Mouse (Mus musculus) ovary, adult 2 months (tissue): ENCODE data around the gene 4933406M09Rik. TPM values are rescaled to one million over a fixed set of nuclear protein-coding genes. Genes with fewer than 3 reads are reported as not detected.

Source experiments
- polyA plus RNA-seq: library from polyadenylated mRNA; depleted of rRNA; stranded (reverse); fragments of >200 nt; gene quantifications from 2 replicates; pipeline ENCODE4 v1.2.3, GENCODE M21; 2012; rRNA removed

The 4933406M09Rik gene
- polyA plus RNA-seq: not detected in 2 replicates

DNA sequence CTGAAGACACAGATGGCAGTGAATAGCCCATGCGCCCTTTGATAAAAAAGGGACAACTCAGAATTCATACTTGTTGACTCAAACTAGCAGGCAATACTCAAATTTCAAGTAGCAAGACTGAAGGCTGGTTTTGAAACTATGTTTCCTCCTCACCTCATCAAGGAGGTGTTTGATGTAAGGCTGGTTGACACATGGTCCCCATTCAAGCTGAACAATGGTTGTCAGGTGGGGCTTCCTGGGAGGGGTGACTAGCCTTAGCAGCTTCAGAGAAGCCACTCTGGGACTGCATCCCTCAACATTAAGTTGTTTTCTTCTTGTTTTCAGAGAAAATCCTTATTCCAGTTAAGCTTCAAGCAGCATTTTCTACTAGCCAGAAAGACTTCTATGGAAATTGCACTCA lies at the start of gene 4933406M09Rik:
TSS of gene 4933406M09Rik (plus strand) at position 275 of the 400 bp plus-strand sequence.

DNA sequence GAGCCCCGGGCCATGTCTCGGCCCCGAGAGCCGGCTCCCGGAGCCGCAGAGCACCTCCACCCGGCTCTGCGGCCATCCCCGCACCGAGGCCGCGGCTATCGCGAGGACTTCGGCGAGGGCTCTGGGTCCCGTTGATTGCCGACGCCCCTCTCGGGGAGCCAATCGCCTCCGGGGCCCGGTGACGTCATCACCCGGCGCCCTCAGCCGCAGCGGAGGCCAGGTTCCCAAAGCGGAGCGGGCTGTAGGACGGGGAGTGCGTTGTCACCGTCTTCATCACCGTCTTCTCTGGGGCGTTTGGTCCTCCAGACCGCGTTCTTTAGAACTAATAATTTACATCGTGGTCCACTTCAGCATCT lies 23.9 kb upstream of the 4933406M09Rik start, which contains the start of gene Tmem183a:
TSS of gene Tmem183a (minus strand) at position 123 of the 356 bp plus-strand sequence.

DNA sequence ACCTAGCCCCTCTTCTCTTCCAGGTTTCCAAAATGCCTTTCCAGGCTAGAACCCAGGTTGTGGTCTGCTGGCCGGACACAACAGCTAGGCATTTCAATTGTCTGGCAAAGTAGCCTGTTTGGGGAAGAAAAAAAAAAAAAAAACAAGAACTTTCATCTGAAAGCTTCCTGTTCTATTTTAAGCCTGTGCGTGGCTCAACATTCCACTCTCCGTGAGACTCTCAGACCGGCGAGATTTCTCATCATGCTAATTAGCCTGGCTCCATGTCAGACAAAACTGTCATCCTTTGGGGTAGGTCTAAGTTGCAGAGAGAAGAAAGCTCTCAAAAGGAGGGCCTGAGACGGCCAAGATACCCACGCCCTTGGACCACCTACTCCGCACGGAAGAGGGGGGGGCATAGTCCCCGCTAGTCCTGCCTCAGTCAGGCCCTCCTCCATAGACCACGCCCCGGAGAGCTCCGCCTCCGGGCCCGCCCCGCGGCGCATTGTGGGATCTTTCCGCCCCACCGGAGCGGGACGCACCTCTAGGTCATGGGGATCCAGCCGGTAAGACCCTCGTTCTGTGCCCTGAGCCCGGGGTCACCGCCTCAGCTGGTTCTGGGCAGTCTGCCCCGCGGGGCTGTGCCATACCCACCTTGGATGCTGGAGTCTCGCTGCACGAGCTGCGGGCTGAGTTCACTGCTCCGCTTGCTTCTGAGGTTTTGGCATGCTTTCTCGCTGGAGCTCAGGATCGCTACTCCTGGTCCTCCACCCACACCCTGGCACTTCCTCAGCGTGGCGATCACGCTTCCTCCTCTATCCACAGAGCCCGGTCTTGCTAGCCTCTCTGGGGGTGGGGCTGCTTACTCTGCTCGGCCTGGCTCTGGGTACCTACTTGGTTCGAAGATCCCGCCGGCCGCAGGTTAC lies 20.0 kb downstream of the 4933406M09Rik start, which contains the start of gene Cyb5r1:
TSS of gene Cyb5r1 (plus strand) at position 51 of the 905 bp plus-strand sequence.

DNA sequence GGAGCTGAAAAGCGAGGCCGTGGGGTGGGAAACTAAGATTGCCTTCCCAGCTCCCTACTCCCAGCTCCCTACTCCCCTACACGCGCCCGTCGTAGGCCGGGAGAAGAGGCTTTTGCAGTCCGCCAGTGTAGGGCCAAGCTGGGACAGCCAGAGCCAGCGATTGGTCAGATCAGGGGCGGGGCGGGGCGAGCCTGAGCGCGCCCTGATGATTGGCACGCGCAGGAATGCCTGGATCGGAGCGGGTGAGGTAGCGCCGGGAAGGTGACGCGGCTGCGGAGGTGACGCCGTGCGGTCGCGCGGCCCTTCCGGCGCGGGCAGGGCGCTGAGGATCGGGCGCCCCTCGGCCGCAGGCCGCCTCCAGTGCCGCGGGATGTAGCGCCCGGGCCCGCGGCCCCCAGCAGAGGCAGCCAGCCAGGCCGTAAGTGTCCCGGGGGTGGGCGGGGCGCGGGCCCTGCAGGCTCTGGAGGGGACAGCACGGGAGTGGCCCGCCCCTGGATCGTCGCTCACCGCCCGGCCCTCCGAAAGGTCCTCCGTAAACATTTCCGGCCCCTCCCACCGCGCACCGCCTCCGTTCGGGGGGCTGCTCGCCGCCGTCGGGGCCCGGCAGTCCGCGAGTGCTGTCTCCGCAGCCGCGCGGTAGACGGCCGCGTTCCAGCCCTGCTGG lies 29.6 kb downstream of the 4933406M09Rik start, which contains the start of gene Adipor1:
TSS of gene Adipor1 (plus strand) at position 211 of the 664 bp plus-strand sequence.

Other genes with a start within 250 kb of the 4933406M09Rik start
- gene Chil1, start 203.8 kb upstream of the 4933406M09Rik start, polyA plus RNA-seq: 1.1 and 2.4 TPM in 2 replicates
- gene Mybph, start 192.5 kb upstream of the 4933406M09Rik start, polyA plus RNA-seq: not detected in 2 replicates
- 21.1 and 22.9 TPM in 2 replicates for gene Adora1, start 150.5 kb upstream of the 4933406M09Rik start, polyA plus RNA-seq
- not detected in 2 replicates for gene Myog, start 96.0 kb upstream of the 4933406M09Rik start, polyA plus RNA-seq
- 7.8 and 10.4 TPM in 2 replicates for gene Ppfia4, start 53.0 kb upstream of the 4933406M09Rik start, polyA plus RNA-seq
- 52.3 and 58.2 TPM in 2 replicates for gene Tmem183a, start 24.0 kb upstream of the 4933406M09Rik start, polyA plus RNA-seq
- gene Cyb5r1, start 19.6 kb downstream of the 4933406M09Rik start, polyA plus RNA-seq: 73.0 and 80.6 TPM in 2 replicates
- gene Adipor1, start 29.4 kb downstream of the 4933406M09Rik start, polyA plus RNA-seq: 114 and 145 TPM in 2 replicates
- 8.4 and 9.5 TPM in 2 replicates for gene Klhl12, start 69.6 kb downstream of the 4933406M09Rik start, polyA plus RNA-seq
- 14.6 and 15.3 TPM in 2 replicates for gene Rabif, start 108.7 kb downstream of the 4933406M09Rik start, polyA plus RNA-seq
- gene Mgat4e, start 163.7 kb downstream of the 4933406M09Rik start, polyA plus RNA-seq: not detected in 2 replicates
- 19.8 and 39.2 TPM in 2 replicates for gene Kdm5b, start 174.2 kb downstream of the 4933406M09Rik start, polyA plus RNA-seq